Mouse (Mus musculus): ENCODE measurements around the gene Lmnb2. TPM values are rescaled to one million over a fixed set of nuclear protein-coding genes. Genes with fewer than 3 reads are reported as not detected.

Lmnb2 gene
- total and polyA plus RNA-seq, 3 experiments: 3.0 to 10.2 (median 4.8) TPM

DNA sequence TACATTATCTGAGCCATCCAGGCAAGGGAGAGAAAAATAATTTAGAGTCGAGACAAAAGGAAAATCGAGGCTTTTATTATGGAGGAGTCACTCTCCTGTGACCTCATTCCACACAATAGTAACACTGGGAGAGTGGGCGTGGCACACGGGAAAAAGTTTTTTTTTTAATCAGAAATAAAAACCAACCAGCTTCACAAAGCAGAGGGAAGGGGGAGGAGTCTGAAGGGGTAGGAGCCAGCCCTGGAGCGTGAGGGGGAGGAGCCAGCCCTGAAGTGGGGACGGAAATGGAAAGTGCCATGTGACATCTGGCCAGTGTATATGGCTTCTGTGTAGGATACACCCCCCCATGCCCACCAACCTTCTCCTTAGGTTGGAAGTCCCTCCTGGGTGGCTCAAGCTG is 30.5 kb upstream of the Lmnb2 start:
- peaks cover 38% of the 10 kb centered on the region for H3K4me1 ChIP-seq (ENCODE audit: insufficient read depth, low read depth, low read length)
- H3K36me3 ChIP-seq (replicated peaks): no peaks in the 10 kb centered on the region
- H3K9me3 ChIP-seq (replicated peaks): no peaks in the 10 kb centered on the region
- ATAC-seq (ENCODE audit: extremely low read depth, insufficient number of reproducible peaks, low FRiP score, poor library complexity, severe bottlenecking) (peak; percentile 60), DNase-seq (ENCODE audit: low spot score) (no peak)
- H3K27me3 ChIP-seq (ENCODE audit: insufficient read depth, low read length): peaks cover 45% of the 10 kb centered on the region
- no peak for TF ChIP-seq GATA2 (IDR thresholded peaks at IDR 0.05; ENCODE audit: borderline replicate concordance, low read depth, low read length)
- TF ChIP-seq POLR2AphosphoS5 (IDR thresholded peaks at IDR 0.05; ENCODE audit: insufficient replicate concordance, low read depth, low read length): no peak
- no peak for TF ChIP-seq TAL1 (conservative IDR thresholded peaks at IDR 0.05; ENCODE audit: low read depth, low read length)
- TF ChIP-seq CTCF (IDR thresholded peaks at IDR 0.05; ENCODE audit: low read depth, low read length): no peak
- no peak for TF ChIP-seq GATA1 (IDR thresholded peaks at IDR 0.05; ENCODE audit: borderline replicate concordance, low read length)
- H3K4me3 ChIP-seq (ENCODE audit: low read depth, low read length): no peak overlapping the region

DNA sequence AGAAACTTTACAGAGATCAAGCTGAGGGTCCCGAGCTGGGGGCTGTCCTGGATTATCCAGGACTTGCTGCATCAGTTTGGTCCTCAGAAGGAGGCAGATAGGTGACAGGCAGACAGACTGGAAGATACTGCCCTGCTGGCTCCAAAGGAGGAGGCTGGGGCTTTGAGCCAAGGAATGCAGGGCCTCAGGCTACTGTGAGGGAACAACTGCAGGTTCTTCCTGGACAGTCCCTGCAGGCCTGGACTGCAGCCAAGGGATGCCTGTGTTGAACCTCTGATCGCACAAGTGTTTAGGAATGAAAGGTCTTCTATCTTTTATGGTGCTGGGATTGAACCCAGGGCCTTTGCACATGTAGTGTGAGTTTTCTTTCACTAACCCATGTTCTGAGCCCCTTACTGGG is 29.8 kb upstream of the Lmnb2 start:
- TF ChIP-seq GATA2 (IDR thresholded peaks at IDR 0.05; ENCODE audit: borderline replicate concordance, low read depth, low read length): no peak
- no peak for TF ChIP-seq POLR2AphosphoS5 (IDR thresholded peaks at IDR 0.05; ENCODE audit: insufficient replicate concordance, low read depth, low read length)
- no peak for TF ChIP-seq GATA1 (IDR thresholded peaks at IDR 0.05; ENCODE audit: borderline replicate concordance, low read length)
- TF ChIP-seq TAL1 (conservative IDR thresholded peaks at IDR 0.05; ENCODE audit: low read depth, low read length): no peak
- no peak for TF ChIP-seq CTCF (IDR thresholded peaks at IDR 0.05; ENCODE audit: low read depth, low read length)
- Histone ChIP-seq H3K27me3 (ENCODE audit: insufficient read depth, low read length) (peaks cover 44% of the 10 kb centered on the region), H3K4me1 (ENCODE audit: insufficient read depth, low read depth, low read length) (peaks cover 36% of the 10 kb centered on the region)

DNA sequence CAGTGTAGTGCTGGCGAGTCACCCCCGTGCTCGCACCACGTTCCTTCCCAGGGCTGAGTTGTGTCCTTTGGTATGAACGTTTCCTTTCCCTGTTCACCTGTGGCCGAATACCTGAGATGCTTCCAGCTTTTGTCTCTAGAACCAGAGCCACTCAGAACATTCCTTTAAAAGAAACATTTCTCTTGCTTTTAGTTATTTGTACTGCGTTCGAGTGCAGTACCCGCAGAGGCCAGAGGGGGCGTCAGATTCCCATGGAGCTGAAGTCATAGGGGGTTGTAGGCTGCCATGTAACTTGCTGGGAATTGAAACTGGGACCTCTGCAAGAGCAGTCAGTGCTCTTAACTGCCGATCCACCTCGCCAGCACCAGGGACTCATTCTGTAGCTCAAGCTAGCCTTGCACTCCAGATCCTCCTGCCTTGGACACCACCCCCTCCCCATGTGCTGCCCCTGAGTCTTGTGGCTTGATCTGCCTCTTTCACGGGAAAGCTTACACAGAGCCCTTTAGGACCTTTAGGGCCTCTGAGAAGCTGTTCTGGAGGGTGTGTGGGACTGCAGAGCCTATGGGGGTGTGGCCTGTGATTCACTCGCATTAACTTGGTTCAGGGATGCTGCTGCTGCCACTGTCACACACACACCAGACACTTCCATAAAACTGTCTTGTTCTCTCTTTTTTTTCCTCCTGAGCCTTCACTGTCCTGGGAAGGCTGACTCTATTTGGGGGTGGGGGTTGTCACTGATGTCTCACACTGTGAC is 28.8 kb upstream of the Lmnb2 start:
- no peak for ATAC-seq (ENCODE audit: extremely low read depth, insufficient number of reproducible peaks, low FRiP score, poor library complexity, severe bottlenecking)
- Histone ChIP-seq H3K4me1 (ENCODE audit: insufficient read depth, low read depth, low read length) (peaks cover 32% of the 10 kb centered on the region), H3K36me3 (replicated peaks) (no peaks in the 10 kb centered on the region), H3K27me3 (ENCODE audit: insufficient read depth, low read length) (peaks cover 44% of the 10 kb centered on the region), H3K9me3 (replicated peaks) (no peaks in the 10 kb centered on the region), H3K4me3 (ENCODE audit: low read depth, low read length) (no peak overlapping the region)
- TF ChIP-seq CTCF (IDR thresholded peaks at IDR 0.05; ENCODE audit: low read depth, low read length): peak; percentile 47
- no peak for TF ChIP-seq POLR2AphosphoS5 (IDR thresholded peaks at IDR 0.05; ENCODE audit: insufficient replicate concordance, low read depth, low read length)
- DNase-seq (ENCODE audit: low spot score): no peak

More for the DNA sequence above, 29.8 kb upstream of the Lmnb2 start:
- ATAC-seq (ENCODE audit: extremely low read depth, insufficient number of reproducible peaks, low FRiP score, poor library complexity, severe bottlenecking) (no peak), DNase-seq (ENCODE audit: low spot score) (no peak)
- Histone ChIP-seq H3K4me3 (ENCODE audit: low read depth, low read length) (no peak overlapping the region), H3K36me3 (replicated peaks) (no peaks in the 10 kb centered on the region), H3K9me3 (replicated peaks) (no peaks in the 10 kb centered on the region)

- Histone ChIP-seq H3K27me3 (ENCODE audit: insufficient read depth, low read length) (peaks cover 57% of the 10 kb centered on the region), H3K4me3 (ENCODE audit: low read depth, low read length) (no peak overlapping the region), H3K9me3 (replicated peaks) (no peaks in the 10 kb centered on the region), H3K4me1 (ENCODE audit: insufficient read depth, low read depth, low read length) (peaks cover 36% of the 10 kb centered on the region), H3K36me3 (replicated peaks) (no peaks in the 10 kb centered on the region)
- TF ChIP-seq CTCF (IDR thresholded peaks at IDR 0.05; ENCODE audit: low read depth, low read length): no peak
- TF ChIP-seq GATA2 (IDR thresholded peaks at IDR 0.05; ENCODE audit: borderline replicate concordance, low read depth, low read length): no peak
- TF ChIP-seq POLR2AphosphoS5 (IDR thresholded peaks at IDR 0.05; ENCODE audit: insufficient replicate concordance, low read depth, low read length): no peak
- TF ChIP-seq TAL1 (conservative IDR thresholded peaks at IDR 0.05; ENCODE audit: low read depth, low read length): no peak
- TF ChIP-seq GATA1 (IDR thresholded peaks at IDR 0.05; ENCODE audit: borderline replicate concordance, low read length): no peak
- ATAC-seq (ENCODE audit: extremely low read depth, insufficient number of reproducible peaks, low FRiP score, poor library complexity, severe bottlenecking) (no peak), DNase-seq (ENCODE audit: low spot score) (no peak)
These were observed 26.2 kb upstream of the Lmnb2 start for GRCm38 (mm10) chr10:80944231-80944630.

GRCm38 (mm10) chr10:80943701-80944100 is 25.7 kb upstream of the Lmnb2 start:
- Histone ChIP-seq H3K4me3 (ENCODE audit: low read depth, low read length) (no peak overlapping the region), H3K27me3 (ENCODE audit: insufficient read depth, low read length) (peaks cover 62% of the 10 kb centered on the region), H3K4me1 (ENCODE audit: insufficient read depth, low read depth, low read length) (peaks cover 36% of the 10 kb centered on the region), H3K36me3 (replicated peaks) (no peaks in the 10 kb centered on the region), H3K9me3 (replicated peaks) (no peaks in the 10 kb centered on the region)
- no peak for DNase-seq (ENCODE audit: low spot score)
- no peak for ATAC-seq (ENCODE audit: extremely low read depth, insufficient number of reproducible peaks, low FRiP score, poor library complexity, severe bottlenecking)
- no peak for TF ChIP-seq GATA2 (IDR thresholded peaks at IDR 0.05; ENCODE audit: borderline replicate concordance, low read depth, low read length)
- no peak for TF ChIP-seq POLR2AphosphoS5 (IDR thresholded peaks at IDR 0.05; ENCODE audit: insufficient replicate concordance, low read depth, low read length)
- TF ChIP-seq CTCF (IDR thresholded peaks at IDR 0.05; ENCODE audit: low read depth, low read length): no peak
- TF ChIP-seq GATA1 (IDR thresholded peaks at IDR 0.05; ENCODE audit: borderline replicate concordance, low read length): no peak
- no peak for TF ChIP-seq TAL1 (conservative IDR thresholded peaks at IDR 0.05; ENCODE audit: low read depth, low read length)

DNA sequence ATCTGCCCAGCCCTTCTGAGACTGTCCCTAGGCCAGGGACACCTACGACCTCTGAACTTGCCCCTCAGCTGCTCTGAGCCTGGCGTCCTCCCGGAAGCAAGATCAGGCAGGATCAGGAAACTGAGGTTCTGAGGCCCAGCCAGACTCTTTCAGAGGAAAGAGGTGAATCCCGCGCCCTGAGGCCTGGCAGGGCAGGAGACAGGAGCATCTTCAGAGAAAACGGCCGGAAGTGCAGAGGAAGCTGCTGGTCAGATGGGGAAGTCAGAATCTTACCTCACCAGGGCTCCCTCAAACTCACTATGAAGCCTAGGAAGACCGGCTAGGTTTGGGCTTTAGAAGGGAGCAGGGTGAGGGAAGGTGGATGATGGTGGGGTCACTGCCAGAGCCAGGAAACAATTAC is 24.9 kb upstream of the Lmnb2 start:
- H3K27me3 ChIP-seq (ENCODE audit: insufficient read depth, low read length): peaks cover 69% of the 10 kb centered on the region
- no peaks in the 10 kb centered on the region for H3K36me3 ChIP-seq (replicated peaks)
- no peak overlapping the region for H3K4me3 ChIP-seq (ENCODE audit: low read depth, low read length)
- H3K4me1 ChIP-seq (ENCODE audit: insufficient read depth, low read depth, low read length): peaks cover 32% of the 10 kb centered on the region
- DNase-seq (ENCODE audit: low spot score): no peak
- no peak for TF ChIP-seq POLR2AphosphoS5 (IDR thresholded peaks at IDR 0.05; ENCODE audit: insufficient replicate concordance, low read depth, low read length)
- no peak for TF ChIP-seq GATA2 (IDR thresholded peaks at IDR 0.05; ENCODE audit: borderline replicate concordance, low read depth, low read length)
- no peak for TF ChIP-seq CTCF (IDR thresholded peaks at IDR 0.05; ENCODE audit: low read depth, low read length)
- no peak for TF ChIP-seq TAL1 (conservative IDR thresholded peaks at IDR 0.05; ENCODE audit: low read depth, low read length)
- TF ChIP-seq GATA1 (IDR thresholded peaks at IDR 0.05; ENCODE audit: borderline replicate concordance, low read length): no peak
- ATAC-seq (ENCODE audit: extremely low read depth, insufficient number of reproducible peaks, low FRiP score, poor library complexity, severe bottlenecking): no peak
- no peaks in the 10 kb centered on the region for H3K9me3 ChIP-seq (replicated peaks)

Measured in G1E (cell line).